Mouse (Mus musculus) midbrain, embryonic 14.5 days (tissue): ENCODE measurements around the gene Gm11639. TPM values are rescaled to one million over a fixed set of nuclear protein-coding genes. Genes with fewer than 3 reads are reported as not detected.

Experiments
- ATAC-seq: fragments of 200-750 bp; cut with Nextera tagmentation; 2 replicates; pipeline ENCODE4 v1.8.0; 2017; ENCODE audit warnings: moderate number of reproducible peaks, moderate library complexity; ENCODE audit not compliant: low FRiP score, low TSS enrichment
- DNase-seq: peaks from one replicate; pipeline ENCODE4 v3.0.0-alpha.2; 2015
- H3K27ac ChIP-seq: fragments of 300-500 bp; sonication (generic); replicated peaks from 2 replicates; pipeline ENCODE4 v1.5.1; 2014; ENCODE audit warnings: mild to moderate bottlenecking, low read depth, low read length, moderate library complexity
- H3K27me3 ChIP-seq: fragments of 300-500 bp; sonication (generic); 2 replicates; pipeline ENCODE4 v1.6.1; 2014; ENCODE audit warnings: low read length, control low read depth, mixed read lengths; ENCODE audit not compliant: control insufficient read depth, insufficient read depth
- H3K36me3 ChIP-seq: fragments of 300-500 bp; sonication (generic); 2 replicates; pipeline ENCODE4 v1.6.1; 2014; ENCODE audit warnings: low read length, control low read depth; ENCODE audit not compliant: control insufficient read depth, insufficient read depth
- H3K4me1 ChIP-seq: fragments of 300-500 bp; sonication (generic); 2 replicates; pipeline ENCODE4 v1.6.1; 2014; ENCODE audit warnings: mild to moderate bottlenecking, antibody characterized with exemption, low read length, control low read depth; ENCODE audit not compliant: control insufficient read depth, insufficient read depth
- H3K4me2 ChIP-seq: fragments of 300-500 bp; sonication (generic); 2 replicates; pipeline ENCODE4 v1.6.1; 2014; ENCODE audit warnings: mild to moderate bottlenecking, low read length, moderate library complexity
- H3K4me3 ChIP-seq: fragments of 300-500 bp; sonication (generic); replicated peaks from 2 replicates; pipeline ENCODE4 v1.5.1; 2014; ENCODE audit warnings: low read depth, low read length
- H3K9ac ChIP-seq: fragments of 300-500 bp; sonication (generic); replicated peaks from 2 replicates; pipeline ENCODE4 v1.6.1; 2014; ENCODE audit warnings: mild to moderate bottlenecking, low read length, moderate library complexity
- H3K9me3 ChIP-seq: fragments of 300-500 bp; sonication (generic); 2 replicates; pipeline ENCODE4 v1.6.1; 2016; ENCODE audit warnings: low read length, control low read depth, mixed read lengths; ENCODE audit not compliant: control insufficient read depth
- WGBS: fragments of 180-500 bp; shearing (Covaris S2); extraction: QIAGEN DNeasy Blood & Tissue Kit; methylation state at CpG from one replicate; pipeline ENCODE4 v1.1.7; 2014; 5-methylcytosine and 5-hydroxymethylcytosine counted together
- polyA plus RNA-seq: library from polyadenylated mRNA; unstranded; fragments of >200 nt; fragmentation: Nextera tagmentation; extraction: Ambion mirVana; gene quantifications from 2 replicates; pipeline ENCODE4 v1.2.1, GENCODE M21; 2014

Gene Gm11639
- polyA plus RNA-seq, 1 experiment from 2014 or later = not detected

- H3K4me1 ChIP-seq = no peaks in the 10 kb centered on the region
- H3K27ac ChIP-seq = no peak overlapping the region
- no peaks in the 10 kb centered on the region for H3K9me3 ChIP-seq
- H3K9ac ChIP-seq = no peak overlapping the region
- ATAC-seq (no peak), DNase-seq (no peak)
- no peak overlapping the region for H3K4me2 ChIP-seq
- H3K27me3 ChIP-seq = no peaks in the 10 kb centered on the region
- H3K4me3 ChIP-seq = no peak overlapping the region
- no peaks in the 10 kb centered on the region for H3K36me3 ChIP-seq
These were observed 21.1 kb upstream of the Gm11639 start for GRCm38 (mm10) chr11:104664441-104664840.

GRCm38 (mm10) chr11:104667399-104667798, 18.1 kb upstream of the Gm11639 start:
- H3K9ac ChIP-seq = no peak overlapping the region
- no peaks in the 10 kb centered on the region for H3K36me3 ChIP-seq
- 75% methylated on average over 5 of the region's 5 CpGs for WGBS
- no peak overlapping the region for H3K4me3 ChIP-seq
- no peaks in the 10 kb centered on the region for H3K9me3 ChIP-seq
- DNase-seq (no peak), ATAC-seq (no peak)
- H3K27ac ChIP-seq = no peak overlapping the region
- H3K27me3 ChIP-seq = no peaks in the 10 kb centered on the region
- no peaks in the 10 kb centered on the region for H3K4me1 ChIP-seq
- H3K4me2 ChIP-seq = no peak overlapping the region

GRCm38 (mm10) chr11:104673412-104673811, 12.1 kb upstream of the Gm11639 start:
- Histone ChIP-seq H3K27ac (no peak overlapping the region), H3K4me2 (no peak overlapping the region), H3K9ac (no peak overlapping the region), H3K27me3 (no peaks in the 10 kb centered on the region), H3K4me1 (no peaks in the 10 kb centered on the region), H3K9me3 (no peaks in the 10 kb centered on the region), H3K4me3 (no peak overlapping the region), H3K36me3 (no peaks in the 10 kb centered on the region)
- WGBS = 81% methylated on average over 4 of the region's 4 CpGs
- DNase-seq (no peak), ATAC-seq (no peak)

- no peak for ATAC-seq
- H3K36me3 ChIP-seq = no peaks in the 10 kb centered on the region
- no peak overlapping the region for H3K27ac ChIP-seq
- H3K9me3 ChIP-seq = no peaks in the 10 kb centered on the region
- no peak overlapping the region for H3K4me2 ChIP-seq
- DNase-seq = no peak
- no peaks in the 10 kb centered on the region for H3K4me1 ChIP-seq
- H3K9ac ChIP-seq = no peak overlapping the region
- no peaks in the 10 kb centered on the region for H3K27me3 ChIP-seq
- no peak overlapping the region for H3K4me3 ChIP-seq
- 95% methylated on average over 11 of the region's 11 CpGs for WGBS
These were observed 10.7 kb upstream of the Gm11639 start for GRCm38 (mm10) chr11:104674768-104675167.

- no peak for DNase-seq
- Histone ChIP-seq H3K27me3 (no peaks in the 10 kb centered on the region), H3K9ac (no peak overlapping the region), H3K36me3 (no peaks in the 10 kb centered on the region), H3K4me1 (no peaks in the 10 kb centered on the region), H3K27ac (no peak overlapping the region), H3K4me3 (no peak overlapping the region), H3K9me3 (no peaks in the 10 kb centered on the region), H3K4me2 (no peak overlapping the region)
- ATAC-seq = no peak
- 89% methylated on average over 6 of the region's 6 CpGs for WGBS
These were observed 7.7 kb downstream of the Gm11639 start for GRCm38 (mm10) chr11:104693235-104693634.

GRCm38 (mm10) chr11:104704097-104704496, 18.6 kb downstream of the Gm11639 start:
- 0 out of 2 replicates have a peak overlapping the region, but pooled peaks have one; percentile 2 for H3K4me2 ChIP-seq
- no peak overlapping the region for H3K4me3 ChIP-seq
- no peaks in the 10 kb centered on the region for H3K27me3 ChIP-seq
- DNase-seq (peak; percentile 8), ATAC-seq (no peak)
- no peaks in the 10 kb centered on the region for H3K4me1 ChIP-seq
- no peak overlapping the region for H3K9ac ChIP-seq
- 70% methylated on average over 15 of the region's 15 CpGs for WGBS
- no peak overlapping the region for H3K27ac ChIP-seq
- H3K36me3 ChIP-seq = no peaks in the 10 kb centered on the region
- no peaks in the 10 kb centered on the region for H3K9me3 ChIP-seq

- no peak overlapping the region for H3K4me3 ChIP-seq
- WGBS = 76% methylated on average over 2 of the region's 2 CpGs
These were observed 21.6 kb downstream of the Gm11639 start for GRCm38 (mm10) chr11:104707084-104707483.

GRCm38 (mm10) chr11:104744995-104745568, 59.6 kb downstream of the Gm11639 start:
- H3K36me3 ChIP-seq = no peaks in the 10 kb centered on the region
- H3K27me3 ChIP-seq = no peaks in the 10 kb centered on the region
- H3K4me1 ChIP-seq = no peaks in the 10 kb centered on the region
- ATAC-seq = no peak
- 92% methylated on average over 8 of the region's 9 CpGs for WGBS
- H3K4me3 ChIP-seq = no peak overlapping the region
- no peak overlapping the region for H3K9ac ChIP-seq
- H3K9me3 ChIP-seq = no peaks in the 10 kb centered on the region
- DNase-seq = no peak
- no peak overlapping the region for H3K27ac ChIP-seq
- H3K4me2 ChIP-seq = no peak overlapping the region

More at GRCm38 (mm10) chr11:104707084-104707483, 21.6 kb downstream of the Gm11639 start:
- Histone ChIP-seq H3K9me3 (no peaks in the 10 kb centered on the region), H3K36me3 (no peaks in the 10 kb centered on the region), H3K9ac (no peak overlapping the region), H3K4me1 (no peaks in the 10 kb centered on the region), H3K27me3 (no peaks in the 10 kb centered on the region), H3K27ac (no peak overlapping the region), H3K4me2 (no peak overlapping the region)
- no peak for DNase-seq
- no peak for ATAC-seq

GRCm38 (mm10) chr11:104765762-104766161, 80.3 kb downstream of the Gm11639 start:
- Histone ChIP-seq H3K9ac (no peak overlapping the region), H3K4me3 (no peak overlapping the region), H3K9me3 (no peaks in the 10 kb centered on the region), H3K27ac (no peak overlapping the region), H3K4me1 (no peaks in the 10 kb centered on the region), H3K27me3 (no peaks in the 10 kb centered on the region), H3K4me2 (no peak overlapping the region), H3K36me3 (no peaks in the 10 kb centered on the region)
- WGBS = 43% methylated on average over 6 of the region's 6 CpGs
- ATAC-seq (no peak), DNase-seq (peak; percentile 26)
